Mouse (Mus musculus) heart, embryonic 13.5 days (tissue): Measurements from ENCODE around the gene Dennd4b. TPM values are rescaled to one million over a fixed set of nuclear protein-coding genes. Genes with fewer than 3 reads are reported as not detected.
A peak's percentile ranks its signal among the peaks of the same experiment; 100 is the strongest.

ENCODE experiments used
- ATAC-seq: fragments of 200-750 bp; cut with Nextera tagmentation; 2 replicates; pipeline ENCODE4 v1.8.0; 2017; ENCODE audit warnings: moderate TSS enrichment; ENCODE audit not compliant: insufficient number of reproducible peaks, low FRiP score, low TSS enrichment; ENCODE audit errors: extremely low read depth
- H3K27ac ChIP-seq: fragments of 300-500 bp; sonication (generic); replicated peaks from 2 replicates; pipeline ENCODE4 v1.5.1; 2015; ENCODE audit warnings: moderate library complexity, mild to moderate bottlenecking, inconsistent platforms
- H3K27me3 ChIP-seq: fragments of 300-500 bp; sonication (generic); replicated peaks from 2 replicates; pipeline ENCODE4 v1.6.1; 2015; ENCODE audit warnings: mild to moderate bottlenecking, inconsistent platforms
- H3K36me3 ChIP-seq: fragments of 300-500 bp; sonication (generic); 2 replicates; pipeline ENCODE4 v1.6.1; 2015; ENCODE audit warnings: mild to moderate bottlenecking, inconsistent platforms
- H3K4me1 ChIP-seq: fragments of 300-500 bp; sonication (generic); 2 replicates; pipeline ENCODE4 v1.6.1; 2015; ENCODE audit warnings: inconsistent platforms
- H3K4me2 ChIP-seq: fragments of 300-500 bp; sonication (generic); 2 replicates; pipeline ENCODE4 v1.6.1; 2015; ENCODE audit warnings: inconsistent platforms, mild to moderate bottlenecking, moderate library complexity
- H3K4me3 ChIP-seq: fragments of 300-500 bp; sonication (generic); 2 replicates; pipeline ENCODE4 v1.5.1; 2015; ENCODE audit warnings: moderate library complexity, mild to moderate bottlenecking, inconsistent platforms
- H3K9ac ChIP-seq: fragments of 300-500 bp; sonication (generic); 2 replicates; pipeline ENCODE4 v1.6.1; 2015; ENCODE audit warnings: inconsistent platforms, mild to moderate bottlenecking, moderate library complexity
- H3K9me3 ChIP-seq: fragments of 300-500 bp; sonication (generic); 2 replicates; pipeline ENCODE4 v1.6.1; 2016; ENCODE audit warnings: inconsistent platforms
- WGBS: fragments of 180-500 bp; shearing (Covaris S2); methylation state at CpG from one replicate; pipeline ENCODE4 v1.1.7; 2015; ENCODE audit warnings: mixed read lengths; 5-methylcytosine and 5-hydroxymethylcytosine counted together
- polyA plus RNA-seq: library from polyadenylated mRNA; unstranded; fragments of >200 nt; fragmentation: Nextera tagmentation; extraction: Ambion mirVana; gene quantifications from 2 replicates; pipeline ENCODE4 v1.2.1, GENCODE M21; 2015

Dennd4b gene
- polyA plus RNA-seq, 1 experiment from 2014 or later, result 5.5 TPM

- Histone ChIP-seq H3K4me2 (peak within 1 kb of the TSS; percentile 89), H3K4me1 (peaks cover 36% of the 10 kb centered on the region), H3K27me3 (no peaks in the 10 kb centered on the region), H3K9ac (peak within 1 kb of the TSS; percentile 97), H3K27ac (peak within 1 kb of the TSS; percentile 93), H3K36me3 (peaks cover 49% of the 10 kb centered on the region), H3K9me3 (no peaks in the 10 kb centered on the region), H3K4me3 (peak within 1 kb of the TSS; percentile 97)
- 2% methylated on average over 40 of the region's 40 CpGs for WGBS
- peak; percentile 95 for ATAC-seq
Measured at GRCm38 (mm10) chr3:90253653-90254418, 11.1 kb upstream of the Dennd4b start, which contains the start of gene Crtc2. Gene Crtc2, plus strand, starts transcription at chr3:90254163.

- Histone ChIP-seq H3K27me3 (no peaks in the 10 kb centered on the region), H3K36me3 (peaks cover 53% of the 10 kb centered on the region), H3K9ac (peak overlapping the region; percentile 97), H3K27ac (peak overlapping the region; percentile 93), H3K9me3 (no peaks in the 10 kb centered on the region), H3K4me3 (peak overlapping the region; percentile 97), H3K4me1 (peaks cover 30% of the 10 kb centered on the region), H3K4me2 (peak overlapping the region; percentile 89)
- WGBS, result under 1% methylated on average over 41 of the region's 41 CpGs
- ATAC-seq, result peak; percentile 62
Measured at GRCm38 (mm10) chr3:90254419-90255193, 10.4 kb upstream of the Dennd4b start.

GRCm38 (mm10) chr3:90255194-90255565 is 9.8 kb upstream of the Dennd4b start:
- Histone ChIP-seq H3K9ac (peak overlapping the region; percentile 97), H3K27me3 (no peaks in the 10 kb centered on the region), H3K4me2 (peak overlapping the region; percentile 89), H3K9me3 (no peaks in the 10 kb centered on the region), H3K27ac (peak overlapping the region; percentile 93), H3K4me1 (peaks cover 26% of the 10 kb centered on the region), H3K36me3 (peaks cover 53% of the 10 kb centered on the region), H3K4me3 (peak overlapping the region; percentile 97)
- no peak for ATAC-seq
- 16% methylated on average over 2 of the region's 2 CpGs for WGBS

GRCm38 (mm10) chr3:90255784-90256353 is 9.1 kb upstream of the Dennd4b start:
- no peak for ATAC-seq
- Histone ChIP-seq H3K9ac (peak overlapping the region; percentile 97; the same call in 1 of the 2 replicates), H3K27ac (no peak overlapping the region), H3K4me1 (peaks cover 19% of the 10 kb centered on the region), H3K27me3 (no peaks in the 10 kb centered on the region), H3K4me3 (peak overlapping the region; percentile 97; the same call in 1 of the 2 replicates), H3K36me3 (peaks cover 53% of the 10 kb centered on the region), H3K4me2 (peak overlapping the region; percentile 89), H3K9me3 (no peaks in the 10 kb centered on the region)
- 87% methylated on average over 14 of the region's 14 CpGs for whole genome bisulfite sequencing

- WGBS, result 85% methylated on average over 19 of the region's 19 CpGs
- Histone ChIP-seq H3K36me3 (peaks cover 53% of the 10 kb centered on the region), H3K27ac (no peak overlapping the region), H3K9ac (no peak overlapping the region), H3K4me2 (no peak overlapping the region), H3K9me3 (no peaks in the 10 kb centered on the region), H3K4me3 (no peak overlapping the region), H3K4me1 (peaks cover 16% of the 10 kb centered on the region), H3K27me3 (no peaks in the 10 kb centered on the region)
- ATAC-seq, result no peak
Measured at GRCm38 (mm10) chr3:90256731-90257530, 8.1 kb upstream of the Dennd4b start.

- H3K9me3 ChIP-seq, result no peaks in the 10 kb centered on the region
- ATAC-seq, result no peak
- peaks cover 69% of the 10 kb centered on the region for H3K36me3 ChIP-seq
- no peak overlapping the region for H3K9ac ChIP-seq
- peaks cover 16% of the 10 kb centered on the region for H3K4me1 ChIP-seq
- no peaks in the 10 kb centered on the region for H3K27me3 ChIP-seq
- H3K4me2 ChIP-seq, result no peak overlapping the region
- no peak overlapping the region for H3K4me3 ChIP-seq
- no peak overlapping the region for H3K27ac ChIP-seq
- 86% methylated on average over 4 of the region's 4 CpGs for WGBS
Measured at GRCm38 (mm10) chr3:90258521-90258920, 6.5 kb upstream of the Dennd4b start.

GRCm38 (mm10) chr3:90263121-90263771 is 1.7 kb upstream of the Dennd4b start:
- 83% methylated on average over 5 of the region's 5 CpGs for WGBS
- no peak overlapping the region for H3K27ac ChIP-seq
- no peak overlapping the region for H3K4me2 ChIP-seq
- H3K36me3 ChIP-seq, result peaks cover 64% of the 10 kb centered on the region
- no peak overlapping the region for H3K4me3 ChIP-seq
- ATAC-seq, result no peak
- H3K4me1 ChIP-seq, result peaks cover 18% of the 10 kb centered on the region
- H3K9ac ChIP-seq, result no peak overlapping the region
- no peaks in the 10 kb centered on the region for H3K27me3 ChIP-seq
- no peaks in the 10 kb centered on the region for H3K9me3 ChIP-seq

- H3K4me1 ChIP-seq, result peaks cover 18% of the 10 kb centered on the region
- no peaks in the 10 kb centered on the region for H3K27me3 ChIP-seq
- peak overlapping the region; percentile 88 for H3K4me3 ChIP-seq
- H3K9ac ChIP-seq, result peak overlapping the region; percentile 96
- H3K9me3 ChIP-seq, result no peaks in the 10 kb centered on the region
- no peak; the same call in 1 of the 2 replicates for ATAC-seq
- WGBS, result 35% methylated on average over 10 of the region's 10 CpGs
- H3K27ac ChIP-seq, result peak overlapping the region; percentile 99
- H3K36me3 ChIP-seq, result peaks cover 62% of the 10 kb centered on the region
- peak overlapping the region; percentile 92 for H3K4me2 ChIP-seq
Measured at GRCm38 (mm10) chr3:90264687-90265033, 325 bp upstream of the Dennd4b start.

- no peaks in the 10 kb centered on the region for H3K9me3 ChIP-seq
- peak overlapping the region; percentile 99 for H3K27ac ChIP-seq
- H3K4me3 ChIP-seq, result peak overlapping the region; percentile 88
- peaks cover 18% of the 10 kb centered on the region for H3K4me1 ChIP-seq
- H3K4me2 ChIP-seq, result peak overlapping the region; percentile 92
- WGBS, result 14% methylated on average over 16 of the region's 16 CpGs
- peak; percentile 7; the same call in 1 of the 2 replicates for ATAC-seq
- H3K36me3 ChIP-seq, result peaks cover 62% of the 10 kb centered on the region
- no peaks in the 10 kb centered on the region for H3K27me3 ChIP-seq
- peak overlapping the region; percentile 96 for H3K9ac ChIP-seq
Measured at GRCm38 (mm10) chr3:90265932-90266741, 1.2 kb downstream of the Dennd4b start.
